Mouse (Mus musculus): ENCODE data around the gene Ppm1a. TPM values are rescaled to one million over a fixed set of nuclear protein-coding genes. Genes with fewer than 3 reads are reported as not detected.
A peak's percentile ranks its signal among the peaks of the same experiment; 100 is the strongest.

Gene Ppm1a
- polyA plus RNA-seq, 1 experiment from 2014 or later = 108 TPM

DNA sequence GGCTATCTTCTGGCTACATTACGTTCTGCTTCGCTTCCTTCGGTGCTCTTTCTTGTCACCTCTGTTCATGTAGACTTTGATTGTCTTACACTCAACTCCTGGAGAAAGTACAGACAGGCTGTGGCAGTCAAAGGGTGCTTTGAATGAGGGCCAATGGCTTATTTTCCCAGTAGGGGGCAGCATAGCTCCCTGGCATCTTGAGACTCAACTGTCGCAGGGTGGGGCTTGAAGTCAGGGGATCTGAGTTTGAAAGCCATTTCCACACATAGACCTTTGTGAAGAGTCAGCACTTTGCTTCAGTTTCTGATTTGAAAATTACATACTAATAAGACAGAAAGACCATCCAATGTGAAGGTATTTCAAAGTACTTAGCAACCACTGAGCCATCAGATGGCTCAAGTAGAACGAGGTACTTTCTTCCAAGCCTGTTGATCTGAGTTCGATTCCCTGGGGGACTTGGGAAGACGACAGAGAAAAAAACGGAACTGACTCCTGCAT, 78.3 kb downstream of the Ppm1a start:
- Histone ChIP-seq H3K9ac (replicated peaks; ENCODE audit: low read length) (no peak overlapping the region), H3K36me3 (ENCODE audit: control insufficient read depth, insufficient read depth, low read length) (no peaks in the 10 kb centered on the region), H3K4me2 (ENCODE audit: low read length) (no peak overlapping the region), H3K4me3 (replicated peaks; ENCODE audit: low read depth, low read length) (no peak overlapping the region), H3K27me3 (ENCODE audit: control insufficient read depth, insufficient read depth, low read length) (peaks cover 33% of the 10 kb centered on the region), H3K4me1 (ENCODE audit: control insufficient read depth, insufficient read depth, low read length) (0 out of 2 replicates have a peak, but pooled peaks cover 11% of the 10 kb centered on the region), H3K9me3 (ENCODE audit: control insufficient read depth, low read length) (no peaks in the 10 kb centered on the region), H3K27ac (replicated peaks; ENCODE audit: low read depth, low read length) (no peak overlapping the region)
- ATAC-seq (ENCODE audit: low FRiP score, low TSS enrichment) (no peak), DNase-seq (no peak)
- WGBS = 89% methylated on average over 8 of the region's 8 CpGs

- H3K9ac ChIP-seq (replicated peaks; ENCODE audit: low read length) = no peak overlapping the region
- H3K9me3 ChIP-seq (ENCODE audit: control insufficient read depth, low read length) = no peaks in the 10 kb centered on the region
- DNase-seq (no peak), ATAC-seq (ENCODE audit: low FRiP score, low TSS enrichment) (no peak)
- no peaks in the 10 kb centered on the region for H3K4me1 ChIP-seq (ENCODE audit: control insufficient read depth, insufficient read depth, low read length)
- peaks cover 19% of the 10 kb centered on the region for H3K27me3 ChIP-seq (ENCODE audit: control insufficient read depth, insufficient read depth, low read length)
- H3K4me3 ChIP-seq (replicated peaks; ENCODE audit: low read depth, low read length) = no peak overlapping the region
- no peak overlapping the region for H3K4me2 ChIP-seq (ENCODE audit: low read length)
- WGBS = 83% methylated on average over 4 of the region's 4 CpGs
- H3K27ac ChIP-seq (replicated peaks; ENCODE audit: low read depth, low read length) = no peak overlapping the region
- no peaks in the 10 kb centered on the region for H3K36me3 ChIP-seq (ENCODE audit: control insufficient read depth, insufficient read depth, low read length)
Observed at GRCm38 (mm10) chr12:72837302-72837701, 80.0 kb downstream of the Ppm1a start.

DNA sequence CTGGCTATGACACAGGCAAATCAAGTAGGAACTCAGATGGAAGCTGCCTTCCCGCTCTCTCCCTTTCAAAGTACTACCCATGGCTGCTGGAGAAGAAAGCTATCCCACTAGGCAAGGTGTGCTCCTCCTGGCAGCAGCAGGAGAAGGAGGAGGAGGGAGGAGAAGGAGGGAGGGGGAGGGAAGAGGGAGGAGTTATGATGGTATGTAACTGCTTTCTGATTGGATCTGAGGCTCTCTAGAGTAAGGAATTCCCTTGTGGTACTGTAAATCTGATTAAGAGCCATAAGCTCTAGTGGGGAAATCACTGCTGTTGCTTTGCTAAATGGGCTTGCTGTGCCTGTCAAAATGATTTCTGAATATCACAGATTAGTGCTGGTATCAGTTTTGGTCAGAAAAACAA, 84.2 kb downstream of the Ppm1a start:
- no peak overlapping the region for H3K9ac ChIP-seq (replicated peaks; ENCODE audit: low read length)
- no peak overlapping the region for H3K4me3 ChIP-seq (replicated peaks; ENCODE audit: low read depth, low read length)
- H3K4me2 ChIP-seq (ENCODE audit: low read length) = no peak overlapping the region
- H3K36me3 ChIP-seq (ENCODE audit: control insufficient read depth, insufficient read depth, low read length) = no peaks in the 10 kb centered on the region
- H3K9me3 ChIP-seq (ENCODE audit: control insufficient read depth, low read length) = no peaks in the 10 kb centered on the region
- H3K4me1 ChIP-seq (ENCODE audit: control insufficient read depth, insufficient read depth, low read length) = no peaks in the 10 kb centered on the region
- ATAC-seq (ENCODE audit: low FRiP score, low TSS enrichment) (no peak), DNase-seq (no peak)
- no peak overlapping the region for H3K27ac ChIP-seq (replicated peaks; ENCODE audit: low read depth, low read length)
- WGBS = 100% methylated on average over 1 of the region's 1 CpGs
- peaks cover 25% of the 10 kb centered on the region for H3K27me3 ChIP-seq (ENCODE audit: control insufficient read depth, insufficient read depth, low read length)

GRCm38 (mm10) chr12:72843135-72843534, 85.9 kb downstream of the Ppm1a start:
- WGBS = 93% methylated on average over 4 of the region's 4 CpGs
- Histone ChIP-seq H3K27ac (replicated peaks; ENCODE audit: low read depth, low read length) (no peak overlapping the region), H3K27me3 (ENCODE audit: control insufficient read depth, insufficient read depth, low read length) (peaks cover 37% of the 10 kb centered on the region), H3K4me2 (ENCODE audit: low read length) (no peak overlapping the region), H3K4me3 (replicated peaks; ENCODE audit: low read depth, low read length) (no peak overlapping the region), H3K4me1 (ENCODE audit: control insufficient read depth, insufficient read depth, low read length) (no peaks in the 10 kb centered on the region), H3K9me3 (ENCODE audit: control insufficient read depth, low read length) (no peaks in the 10 kb centered on the region), H3K36me3 (ENCODE audit: control insufficient read depth, insufficient read depth, low read length) (no peaks in the 10 kb centered on the region), H3K9ac (replicated peaks; ENCODE audit: low read length) (no peak overlapping the region)
- no peak for DNase-seq
- ATAC-seq (ENCODE audit: low FRiP score, low TSS enrichment) = no peak

GRCm38 (mm10) chr12:72843555-72843954, 86.3 kb downstream of the Ppm1a start:
- Histone ChIP-seq H3K27ac (replicated peaks; ENCODE audit: low read depth, low read length) (no peak overlapping the region), H3K4me2 (ENCODE audit: low read length) (peak overlapping the region; percentile 43), H3K9ac (replicated peaks; ENCODE audit: low read length) (no peak overlapping the region), H3K27me3 (ENCODE audit: control insufficient read depth, insufficient read depth, low read length) (peaks cover 41% of the 10 kb centered on the region), H3K9me3 (ENCODE audit: control insufficient read depth, low read length) (no peaks in the 10 kb centered on the region), H3K4me1 (ENCODE audit: control insufficient read depth, insufficient read depth, low read length) (no peaks in the 10 kb centered on the region), H3K36me3 (ENCODE audit: control insufficient read depth, insufficient read depth, low read length) (no peaks in the 10 kb centered on the region), H3K4me3 (replicated peaks; ENCODE audit: low read depth, low read length) (no peak overlapping the region)
- 81% methylated on average over 4 of the region's 4 CpGs for WGBS
- DNase-seq (no peak), ATAC-seq (ENCODE audit: low FRiP score, low TSS enrichment) (no peak)

- peaks cover 47% of the 10 kb centered on the region for H3K27me3 ChIP-seq (ENCODE audit: control insufficient read depth, insufficient read depth, low read length)
- peak; percentile 62; the same call in 1 of the 2 replicates for ATAC-seq (ENCODE audit: low FRiP score, low TSS enrichment)
- 22% methylated on average over 12 of the region's 12 CpGs for WGBS
- H3K4me3 ChIP-seq (replicated peaks; ENCODE audit: low read depth, low read length) = 0 out of 2 replicates have a peak overlapping the region, but pooled peaks have one; percentile 18
- no peak overlapping the region for H3K27ac ChIP-seq (replicated peaks; ENCODE audit: low read depth, low read length)
- H3K36me3 ChIP-seq (ENCODE audit: control insufficient read depth, insufficient read depth, low read length) = no peaks in the 10 kb centered on the region
- no peaks in the 10 kb centered on the region for H3K9me3 ChIP-seq (ENCODE audit: control insufficient read depth, low read length)
- peak; percentile 65 for DNase-seq
- peak overlapping the region; percentile 43 for H3K4me2 ChIP-seq (ENCODE audit: low read length)
- no peaks in the 10 kb centered on the region for H3K4me1 ChIP-seq (ENCODE audit: control insufficient read depth, insufficient read depth, low read length)
- peak overlapping the region; percentile 34 for H3K9ac ChIP-seq (replicated peaks; ENCODE audit: low read length)
Observed at GRCm38 (mm10) chr12:72843973-72844620, 86.8 kb downstream of the Ppm1a start.

- no peak for DNase-seq
- peaks cover 65% of the 10 kb centered on the region for H3K27me3 ChIP-seq (ENCODE audit: control insufficient read depth, insufficient read depth, low read length)
- H3K9ac ChIP-seq (replicated peaks; ENCODE audit: low read length) = no peak overlapping the region
- no peaks in the 10 kb centered on the region for H3K36me3 ChIP-seq (ENCODE audit: control insufficient read depth, insufficient read depth, low read length)
- H3K4me3 ChIP-seq (replicated peaks; ENCODE audit: low read depth, low read length) = no peak overlapping the region
- no peaks in the 10 kb centered on the region for H3K9me3 ChIP-seq (ENCODE audit: control insufficient read depth, low read length)
- WGBS = 24% methylated on average over 10 of the region's 10 CpGs
- no peak for ATAC-seq (ENCODE audit: low FRiP score, low TSS enrichment)
- no peaks in the 10 kb centered on the region for H3K4me1 ChIP-seq (ENCODE audit: control insufficient read depth, insufficient read depth, low read length)
- H3K4me2 ChIP-seq (ENCODE audit: low read length) = no peak overlapping the region
- no peak overlapping the region for H3K27ac ChIP-seq (replicated peaks; ENCODE audit: low read depth, low read length)
Observed at GRCm38 (mm10) chr12:72845946-72846345, 88.7 kb downstream of the Ppm1a start.

DNA sequence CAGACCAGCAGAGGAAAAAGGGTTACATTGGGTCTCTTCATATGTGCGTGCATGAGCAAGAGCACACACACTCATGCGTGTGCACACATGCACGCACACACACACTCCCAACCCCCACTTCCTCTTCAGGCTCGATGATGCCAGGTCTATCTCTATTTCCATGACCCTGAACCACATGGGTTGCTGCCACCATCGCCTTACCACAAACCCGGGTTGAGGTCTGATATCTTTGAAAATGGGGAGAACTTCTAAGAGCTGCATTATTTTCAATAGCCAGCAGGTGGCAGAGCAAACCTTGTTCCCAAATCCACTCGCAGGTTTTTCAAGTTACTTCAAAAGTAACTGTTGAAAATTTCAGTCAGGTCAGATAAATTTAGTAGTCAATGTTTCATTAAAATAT, 90.5 kb downstream of the Ppm1a start:
- DNase-seq (peak; percentile 85), ATAC-seq (ENCODE audit: low FRiP score, low TSS enrichment) (no peak; the same call in 1 of the 2 replicates)
- Histone ChIP-seq H3K4me1 (ENCODE audit: control insufficient read depth, insufficient read depth, low read length) (no peaks in the 10 kb centered on the region), H3K9ac (replicated peaks; ENCODE audit: low read length) (no peak overlapping the region), H3K27ac (replicated peaks; ENCODE audit: low read depth, low read length) (no peak overlapping the region), H3K4me3 (replicated peaks; ENCODE audit: low read depth, low read length) (no peak overlapping the region), H3K36me3 (ENCODE audit: control insufficient read depth, insufficient read depth, low read length) (no peaks in the 10 kb centered on the region), H3K27me3 (ENCODE audit: control insufficient read depth, insufficient read depth, low read length) (peaks cover 77% of the 10 kb centered on the region), H3K9me3 (ENCODE audit: control insufficient read depth, low read length) (no peaks in the 10 kb centered on the region), H3K4me2 (ENCODE audit: low read length) (no peak overlapping the region)
- WGBS = 22% methylated on average over 7 of the region's 7 CpGs

Measured in midbrain, embryonic 14.5 days (tissue).